Mouse (Mus musculus): ENCODE results near the gene Kcnj6. TPM values are rescaled to one million over a fixed set of nuclear protein-coding genes. Genes with fewer than 3 reads are reported as not detected.

The Kcnj6 gene
- polyA plus RNA-seq, 1 experiment from 2014 or later, result 0.17 TPM

DNA sequence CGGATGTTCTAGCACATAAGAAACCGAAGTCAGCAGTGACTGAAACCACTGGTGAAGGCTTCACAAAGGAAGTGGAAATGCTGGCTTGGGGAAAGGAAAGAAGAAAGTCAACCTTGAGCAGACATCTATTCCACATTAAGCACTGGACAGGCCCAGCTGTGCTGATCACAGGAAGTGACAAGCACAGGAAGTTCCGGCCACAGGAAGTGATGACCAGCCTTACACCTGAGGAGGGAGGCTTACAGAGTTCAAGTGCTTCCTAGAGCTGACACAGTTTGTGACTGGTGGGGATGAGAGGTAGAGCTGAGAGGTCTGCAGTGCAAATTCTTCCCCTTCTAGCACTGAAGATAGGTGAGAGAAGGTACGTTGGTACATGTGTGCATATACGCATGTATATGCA lies 151.5 kb downstream of the Kcnj6 start:
- Histone ChIP-seq H3K4me1 (ENCODE audit: control insufficient read depth, insufficient read depth, low read length) (no peaks in the 10 kb centered on the region), H3K4me2 (ENCODE audit: low read depth, low read length) (no peak overlapping the region), H3K36me3 (ENCODE audit: control insufficient read depth, insufficient read depth, low read length) (no peaks in the 10 kb centered on the region), H3K4me3 (ENCODE audit: low read length) (no peak overlapping the region), H3K27ac (ENCODE audit: low read length) (no peak overlapping the region), H3K27me3 (replicated peaks; ENCODE audit: control insufficient read depth, insufficient read depth, low read length) (no peaks in the 10 kb centered on the region), H3K9ac (ENCODE audit: low read depth, low read length) (no peak overlapping the region), H3K9me3 (ENCODE audit: control insufficient read depth, low read length) (no peaks in the 10 kb centered on the region)
- WGBS, result 87% methylated on average over 5 of the region's 5 CpGs
- ATAC-seq, result no peak

DNA sequence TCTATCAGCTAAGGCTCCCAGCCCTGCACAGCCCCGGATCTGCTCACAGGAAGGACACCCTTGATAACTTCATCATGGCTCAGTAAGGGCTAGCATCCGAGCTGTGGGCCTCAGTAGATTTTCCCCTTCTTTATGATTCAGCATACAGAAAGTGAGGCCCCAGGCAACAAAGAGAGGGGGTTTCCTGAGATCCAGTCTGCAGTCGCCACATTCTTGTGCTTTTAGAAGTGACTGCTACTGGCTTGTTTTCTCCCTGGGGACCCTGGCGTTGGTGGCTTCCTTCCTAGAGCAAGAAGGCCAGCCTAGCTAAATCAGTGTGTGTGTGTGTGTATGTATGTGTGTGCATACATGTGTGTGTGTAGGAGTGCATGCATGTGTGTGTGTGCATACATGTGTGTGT lies 152.7 kb downstream of the Kcnj6 start:
- Histone ChIP-seq H3K36me3 (ENCODE audit: control insufficient read depth, insufficient read depth, low read length) (no peaks in the 10 kb centered on the region), H3K9ac (ENCODE audit: low read depth, low read length) (no peak overlapping the region), H3K27ac (ENCODE audit: low read length) (no peak overlapping the region), H3K4me3 (ENCODE audit: low read length) (no peak overlapping the region), H3K9me3 (ENCODE audit: control insufficient read depth, low read length) (no peaks in the 10 kb centered on the region), H3K4me1 (ENCODE audit: control insufficient read depth, insufficient read depth, low read length) (0 out of 2 replicates have a peak, but pooled peaks cover under 1% of the 10 kb centered on the region), H3K4me2 (ENCODE audit: low read depth, low read length) (no peak overlapping the region), H3K27me3 (replicated peaks; ENCODE audit: control insufficient read depth, insufficient read depth, low read length) (no peaks in the 10 kb centered on the region)
- WGBS, result 59% methylated on average over 4 of the region's 4 CpGs
- ATAC-seq, result no peak

DNA sequence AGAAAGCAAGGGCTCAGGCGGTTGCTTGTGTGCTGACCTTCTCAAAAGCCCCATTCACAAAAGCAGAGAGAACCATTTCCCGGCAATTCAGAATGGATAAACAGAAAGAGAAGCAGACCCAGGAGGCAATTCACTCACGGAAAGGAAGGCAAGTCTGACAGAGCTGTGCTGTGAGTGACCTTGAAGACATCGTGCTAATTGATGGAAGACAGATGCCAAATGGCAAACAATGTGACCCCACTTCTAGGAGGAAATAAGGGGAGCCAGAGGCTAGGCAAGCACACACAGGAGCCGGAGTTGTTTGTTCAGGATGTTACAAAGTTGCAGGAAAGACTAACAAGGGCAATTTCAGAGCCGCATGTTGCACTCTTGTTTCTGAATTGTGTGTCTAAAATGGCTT lies 158.1 kb downstream of the Kcnj6 start:
- Histone ChIP-seq H3K9me3 (ENCODE audit: control insufficient read depth, low read length) (0 out of 2 replicates have a peak, but pooled peaks cover 2% of the 10 kb centered on the region), H3K36me3 (ENCODE audit: control insufficient read depth, insufficient read depth, low read length) (no peaks in the 10 kb centered on the region), H3K4me1 (ENCODE audit: control insufficient read depth, insufficient read depth, low read length) (peaks cover 10% of the 10 kb centered on the region; the same call in 1 of the 2 replicates), H3K27me3 (replicated peaks; ENCODE audit: control insufficient read depth, insufficient read depth, low read length) (no peaks in the 10 kb centered on the region), H3K9ac (ENCODE audit: low read depth, low read length) (no peak overlapping the region), H3K4me3 (ENCODE audit: low read length) (no peak overlapping the region), H3K4me2 (ENCODE audit: low read depth, low read length) (0 out of 2 replicates have a peak overlapping the region, but pooled peaks have one; percentile 7), H3K27ac (ENCODE audit: low read length) (no peak overlapping the region)
- 25% methylated on average over 6 of the region's 6 CpGs for WGBS
- no peak for ATAC-seq

DNA sequence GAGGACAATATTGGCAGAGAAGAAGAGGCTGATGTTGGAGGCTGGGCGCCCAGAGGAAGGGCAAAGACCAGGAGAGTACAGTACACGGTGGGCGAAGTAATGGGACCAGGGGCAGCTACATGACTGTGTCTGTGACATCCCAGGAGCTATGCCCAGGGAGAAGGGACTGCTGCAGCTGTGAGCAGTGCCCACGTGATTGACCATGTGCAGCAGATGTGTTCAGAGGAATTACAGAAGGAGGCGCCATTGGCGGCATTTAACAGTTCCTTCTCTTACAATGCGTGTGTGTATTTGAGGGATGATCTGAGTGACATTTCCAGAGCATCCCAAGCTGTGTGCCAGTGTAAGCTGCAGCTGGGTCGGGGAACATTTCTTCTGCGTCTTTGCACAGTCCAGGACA lies 159.6 kb downstream of the Kcnj6 start:
- H3K4me2 ChIP-seq (ENCODE audit: low read depth, low read length), result no peak overlapping the region
- no peaks in the 10 kb centered on the region for H3K36me3 ChIP-seq (ENCODE audit: control insufficient read depth, insufficient read depth, low read length)
- H3K27ac ChIP-seq (ENCODE audit: low read length), result no peak overlapping the region
- no peak overlapping the region for H3K9ac ChIP-seq (ENCODE audit: low read depth, low read length)
- ATAC-seq, result no peak
- WGBS, result 85% methylated on average over 9 of the region's 9 CpGs
- H3K27me3 ChIP-seq (replicated peaks; ENCODE audit: control insufficient read depth, insufficient read depth, low read length), result no peaks in the 10 kb centered on the region
- H3K9me3 ChIP-seq (ENCODE audit: control insufficient read depth, low read length), result 0 out of 2 replicates have a peak, but pooled peaks cover 2% of the 10 kb centered on the region
- H3K4me1 ChIP-seq (ENCODE audit: control insufficient read depth, insufficient read depth, low read length), result peaks cover 10% of the 10 kb centered on the region; the same call in 1 of the 2 replicates
- H3K4me3 ChIP-seq (ENCODE audit: low read length), result no peak overlapping the region

DNA sequence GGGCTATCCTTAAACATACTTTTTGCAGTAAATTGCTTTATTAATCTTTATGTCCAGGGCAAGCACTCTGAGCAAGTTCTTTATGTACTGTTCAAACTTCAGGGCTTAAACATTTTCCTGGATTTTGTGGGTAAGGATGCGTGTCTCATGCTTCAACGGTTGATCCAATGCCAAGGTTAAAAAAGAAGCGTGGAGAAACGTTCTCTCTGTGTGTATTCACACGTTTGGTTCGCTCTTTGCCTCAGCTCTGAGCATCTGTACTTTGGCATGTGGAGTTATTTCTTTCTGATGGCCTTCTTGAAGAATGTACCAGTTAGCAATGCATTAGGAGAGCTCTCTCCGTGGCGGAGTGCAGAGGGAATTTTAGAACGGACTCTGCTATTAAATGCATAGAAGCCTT lies 163.0 kb downstream of the Kcnj6 start:
- Histone ChIP-seq H3K9ac (ENCODE audit: low read depth, low read length) (no peak overlapping the region), H3K27me3 (replicated peaks; ENCODE audit: control insufficient read depth, insufficient read depth, low read length) (no peaks in the 10 kb centered on the region), H3K9me3 (ENCODE audit: control insufficient read depth, low read length) (0 out of 2 replicates have a peak, but pooled peaks cover 2% of the 10 kb centered on the region), H3K27ac (ENCODE audit: low read length) (no peak overlapping the region), H3K4me3 (ENCODE audit: low read length) (no peak overlapping the region), H3K4me2 (ENCODE audit: low read depth, low read length) (no peak overlapping the region), H3K36me3 (ENCODE audit: control insufficient read depth, insufficient read depth, low read length) (no peaks in the 10 kb centered on the region), H3K4me1 (ENCODE audit: control insufficient read depth, insufficient read depth, low read length) (peaks cover 7% of the 10 kb centered on the region; the same call in 1 of the 2 replicates)
- ATAC-seq, result no peak
- 83% methylated on average over 9 of the region's 9 CpGs for WGBS

DNA sequence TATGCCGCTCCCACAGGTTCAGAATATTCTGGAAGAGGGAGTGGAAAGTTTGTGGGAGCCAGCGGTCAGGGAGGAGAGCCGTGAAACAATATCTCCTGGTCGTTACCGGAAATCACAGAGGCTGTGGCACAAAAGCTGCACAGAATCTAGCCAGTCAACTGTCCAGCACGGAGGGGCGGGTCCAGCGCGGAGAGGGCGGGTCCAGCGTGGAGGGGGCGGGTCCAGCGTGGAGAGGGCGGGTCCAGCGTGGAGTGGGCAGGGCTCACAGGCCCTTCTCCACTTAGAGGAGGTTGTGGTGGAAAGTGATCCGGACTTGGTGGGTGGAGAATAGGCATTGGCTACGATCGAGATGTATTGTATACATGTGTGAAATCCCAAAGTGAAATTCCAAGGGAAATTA lies 169.3 kb downstream of the Kcnj6 start:
- H3K4me2 ChIP-seq (ENCODE audit: low read depth, low read length), result no peak overlapping the region
- no peaks in the 10 kb centered on the region for H3K27me3 ChIP-seq (replicated peaks; ENCODE audit: control insufficient read depth, insufficient read depth, low read length)
- no peaks in the 10 kb centered on the region for H3K9me3 ChIP-seq (ENCODE audit: control insufficient read depth, low read length)
- ATAC-seq, result no peak
- H3K4me3 ChIP-seq (ENCODE audit: low read length), result no peak overlapping the region
- no peak overlapping the region for H3K9ac ChIP-seq (ENCODE audit: low read depth, low read length)
- no peaks in the 10 kb centered on the region for H3K36me3 ChIP-seq (ENCODE audit: control insufficient read depth, insufficient read depth, low read length)
- H3K4me1 ChIP-seq (ENCODE audit: control insufficient read depth, insufficient read depth, low read length), result no peaks in the 10 kb centered on the region; the same call in 1 of the 2 replicates
- no peak overlapping the region for H3K27ac ChIP-seq (ENCODE audit: low read length)
- 86% methylated on average over 18 of the region's 18 CpGs for WGBS

DNA sequence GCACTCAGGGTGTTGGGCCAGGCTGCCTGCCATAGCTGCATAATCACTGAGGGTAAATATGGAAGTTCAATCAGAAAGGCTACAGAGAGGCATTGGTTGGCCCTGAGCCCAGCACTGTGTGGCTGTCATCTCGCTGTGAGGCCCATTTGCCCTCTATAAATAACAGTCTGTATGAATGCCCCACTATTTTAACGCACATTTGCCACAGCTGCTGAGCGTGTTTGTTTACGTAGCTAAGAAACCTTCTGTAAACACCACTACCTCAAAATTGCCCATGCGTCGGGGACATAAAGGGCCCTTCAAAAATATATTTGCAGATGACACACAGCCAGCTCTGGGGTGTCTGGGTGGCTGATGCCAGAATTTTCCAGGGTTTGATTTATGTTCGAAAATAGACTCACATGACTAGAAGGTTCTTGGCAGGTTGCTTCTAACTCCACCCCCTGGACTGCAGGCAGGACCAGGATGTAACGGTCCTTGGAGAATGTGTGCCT lies 170.4 kb downstream of the Kcnj6 start:
- no peak overlapping the region for H3K4me3 ChIP-seq (ENCODE audit: low read length)
- 33% methylated on average over 8 of the region's 8 CpGs for WGBS
- H3K9me3 ChIP-seq (ENCODE audit: control insufficient read depth, low read length), result no peaks in the 10 kb centered on the region
- peak; percentile 66 for ATAC-seq
- H3K27ac ChIP-seq (ENCODE audit: low read length), result no peak overlapping the region
- no peak overlapping the region for H3K4me2 ChIP-seq (ENCODE audit: low read depth, low read length)
- no peak overlapping the region for H3K9ac ChIP-seq (ENCODE audit: low read depth, low read length)
- no peaks in the 10 kb centered on the region; the same call in 1 of the 2 replicates for H3K4me1 ChIP-seq (ENCODE audit: control insufficient read depth, insufficient read depth, low read length)
- no peaks in the 10 kb centered on the region for H3K36me3 ChIP-seq (ENCODE audit: control insufficient read depth, insufficient read depth, low read length)
- H3K27me3 ChIP-seq (replicated peaks; ENCODE audit: control insufficient read depth, insufficient read depth, low read length), result no peaks in the 10 kb centered on the region

DNA sequence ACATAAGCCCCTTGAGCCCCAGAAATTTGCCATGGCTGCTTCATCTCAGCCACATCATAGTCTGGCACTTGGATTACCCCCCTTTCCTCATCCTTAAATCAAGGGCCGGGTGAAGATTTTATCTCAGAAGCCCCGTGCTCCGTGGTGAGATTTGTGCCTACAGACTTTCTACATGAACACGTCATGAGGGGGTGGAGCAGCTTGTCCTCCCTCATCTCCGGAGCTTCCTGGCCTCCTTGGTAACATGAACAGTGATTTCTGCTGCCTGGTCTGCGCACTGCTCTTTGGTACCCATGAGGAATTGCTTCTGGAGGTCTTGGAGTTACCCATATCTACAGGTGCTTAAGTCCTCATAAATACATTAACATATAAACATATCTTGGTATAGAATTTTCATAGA lies 172.2 kb downstream of the Kcnj6 start:
- H3K4me2 ChIP-seq (ENCODE audit: low read depth, low read length), result no peak overlapping the region
- no peak overlapping the region for H3K4me3 ChIP-seq (ENCODE audit: low read length)
- WGBS, result 82% methylated on average over 6 of the region's 6 CpGs
- H3K36me3 ChIP-seq (ENCODE audit: control insufficient read depth, insufficient read depth, low read length), result no peaks in the 10 kb centered on the region
- no peak for ATAC-seq
- no peak overlapping the region for H3K9ac ChIP-seq (ENCODE audit: low read depth, low read length)
- H3K4me1 ChIP-seq (ENCODE audit: control insufficient read depth, insufficient read depth, low read length), result no peaks in the 10 kb centered on the region; the same call in 1 of the 2 replicates
- H3K27me3 ChIP-seq (replicated peaks; ENCODE audit: control insufficient read depth, insufficient read depth, low read length), result no peaks in the 10 kb centered on the region
- no peak overlapping the region for H3K27ac ChIP-seq (ENCODE audit: low read length)
- no peaks in the 10 kb centered on the region for H3K9me3 ChIP-seq (ENCODE audit: control insufficient read depth, low read length)

DNA sequence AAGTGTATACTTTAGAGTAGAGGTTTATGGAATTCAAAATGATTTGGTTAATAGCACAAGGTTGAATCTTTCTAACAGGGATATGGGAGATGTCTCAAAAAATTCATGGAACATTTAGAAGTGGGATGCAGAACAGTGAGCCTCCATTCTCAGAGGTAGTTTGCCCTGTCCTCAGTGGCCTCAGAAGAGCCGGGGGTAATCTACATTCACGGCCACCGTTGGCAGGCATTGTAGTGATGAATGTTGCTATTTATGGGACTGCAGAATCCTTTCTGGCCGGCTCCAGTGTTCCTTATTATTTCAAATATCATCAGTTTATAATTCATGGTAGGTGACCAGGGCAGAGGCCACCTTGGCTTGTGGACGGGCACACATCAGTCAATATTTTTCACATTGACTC lies 174.9 kb downstream of the Kcnj6 start:
- Histone ChIP-seq H3K4me1 (ENCODE audit: control insufficient read depth, insufficient read depth, low read length) (no peaks in the 10 kb centered on the region; the same call in 1 of the 2 replicates), H3K27ac (ENCODE audit: low read length) (no peak overlapping the region), H3K27me3 (replicated peaks; ENCODE audit: control insufficient read depth, insufficient read depth, low read length) (no peaks in the 10 kb centered on the region), H3K4me3 (ENCODE audit: low read length) (no peak overlapping the region), H3K9me3 (ENCODE audit: control insufficient read depth, low read length) (no peaks in the 10 kb centered on the region), H3K9ac (ENCODE audit: low read depth, low read length) (no peak overlapping the region), H3K4me2 (ENCODE audit: low read depth, low read length) (no peak overlapping the region), H3K36me3 (ENCODE audit: control insufficient read depth, insufficient read depth, low read length) (no peaks in the 10 kb centered on the region)
- no peak for ATAC-seq
- 74% methylated on average over 5 of the region's 5 CpGs for WGBS

DNA sequence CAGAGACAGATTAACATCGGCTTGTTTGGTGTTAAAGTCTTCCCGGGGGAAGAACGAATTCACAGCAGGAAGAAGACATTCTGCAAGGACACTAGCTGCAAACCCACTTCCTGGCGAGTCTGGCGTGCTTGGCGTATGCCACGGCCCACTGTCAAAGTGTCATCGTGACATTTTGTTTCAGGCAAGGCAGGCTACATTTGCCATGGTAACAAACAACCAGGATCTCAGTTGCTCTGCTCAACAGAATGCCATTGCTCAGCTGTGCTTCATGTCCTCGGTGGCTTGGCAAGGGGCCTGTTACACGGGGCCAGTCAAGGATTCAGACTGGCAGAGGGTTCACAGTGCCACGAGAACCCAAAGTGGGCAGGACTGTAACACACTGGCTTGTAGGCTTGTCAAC lies 175.9 kb downstream of the Kcnj6 start:
- Histone ChIP-seq H3K4me2 (ENCODE audit: low read depth, low read length) (no peak overlapping the region), H3K4me3 (ENCODE audit: low read length) (no peak overlapping the region), H3K36me3 (ENCODE audit: control insufficient read depth, insufficient read depth, low read length) (no peaks in the 10 kb centered on the region), H3K9ac (ENCODE audit: low read depth, low read length) (no peak overlapping the region), H3K4me1 (ENCODE audit: control insufficient read depth, insufficient read depth, low read length) (no peaks in the 10 kb centered on the region), H3K27me3 (replicated peaks; ENCODE audit: control insufficient read depth, insufficient read depth, low read length) (no peaks in the 10 kb centered on the region), H3K27ac (ENCODE audit: low read length) (no peak overlapping the region), H3K9me3 (ENCODE audit: control insufficient read depth, low read length) (no peaks in the 10 kb centered on the region)
- no peak for ATAC-seq
- WGBS, result 81% methylated on average over 11 of the region's 11 CpGs
